Mouse (Mus musculus) G1E (cell line): Measurements from ENCODE around the gene Chfr.

Source experiments
- CTCF ChIP-seq: IDR thresholded peaks from 2 replicates; pipeline ENCODE4 v1.5.1; 2012; ENCODE audit warnings: low read depth, low read length, inconsistent platforms, mixed read lengths
- GATA1 ChIP-seq: IDR thresholded peaks from 2 replicates; pipeline ENCODE4 v1.6.1; 2012; ENCODE audit warnings: borderline replicate concordance, low read length, inconsistent platforms, mixed read lengths
- GATA2 ChIP-seq: IDR thresholded peaks from 2 replicates; pipeline ENCODE4 v1.6.1; 2012; ENCODE audit warnings: low read depth, low read length, inconsistent platforms, borderline replicate concordance
- TAL1 ChIP-seq: conservative IDR thresholded peaks from 2 replicates; pipeline ENCODE4 v1.6.1; 2012; ENCODE audit warnings: low read depth, low read length, inconsistent platforms, mixed read lengths

GRCm38 (mm10) chr5:110091546-110091945 is 44.1 kb upstream of the Chfr start:
- TF ChIP-seq CTCF: no peak
- no peak for TF ChIP-seq TAL1
- TF ChIP-seq GATA1: no peak
- TF ChIP-seq GATA2: no peak
